Mouse (Mus musculus) megakaryocyte progenitor cell, adult 5-6 weeks (primary cell): ENCODE results near the gene Nfatc3. TPM values are rescaled to one million over a fixed set of nuclear protein-coding genes. Genes with fewer than 3 reads are reported as not detected.

Experiments
- ATAC-seq: replicated peaks from 2 replicates; pipeline ENCODE4 v1.8.0; 2016; ENCODE audit warnings: mild to moderate bottlenecking, moderate TSS enrichment, inconsistent platforms; ENCODE audit not compliant: poor library complexity
- total RNA-seq, 2 experiments: library from RNA; stranded (forward) in 1 of 2; stranded (reverse) in 1 of 2; fragments of 157-497, 149-512 nt in 1 of 2; fragments of 200-1000 nt in 1 of 2; gene quantifications; 2 replicates each; pipeline versions ENCODE4 v1.2.3 to v1.2.4; 2015 to 2017

Nfatc3 gene
- total RNA-seq, 2 experiments from 2014 or later, result 25.2 to 126 TPM

GRCm38 (mm10) chr8:106140769-106141168, 82.1 kb downstream of the Nfatc3 start:
- ATAC-seq, result peak; percentile 91

DNA sequence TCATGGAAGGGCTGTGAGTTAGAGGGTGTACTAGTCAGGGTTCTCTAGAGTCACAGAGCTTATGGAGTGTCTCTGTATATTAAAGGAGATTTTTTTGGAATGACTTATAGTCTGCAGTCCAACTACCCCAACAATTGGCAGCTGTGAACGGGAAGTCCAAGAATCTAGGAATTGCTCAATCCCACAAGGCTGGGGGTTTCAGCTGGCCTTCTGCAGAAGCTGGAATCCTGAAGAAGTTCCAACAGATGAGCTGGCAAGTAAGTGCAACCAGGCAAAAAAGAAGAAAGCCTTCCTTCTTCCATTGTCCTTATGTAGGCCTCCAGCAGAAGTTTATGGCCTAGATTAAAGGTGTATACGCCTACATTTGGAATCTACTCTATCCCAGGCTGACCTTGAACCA, 86.7 kb downstream of the Nfatc3 start:
- no peak for ATAC-seq

DNA sequence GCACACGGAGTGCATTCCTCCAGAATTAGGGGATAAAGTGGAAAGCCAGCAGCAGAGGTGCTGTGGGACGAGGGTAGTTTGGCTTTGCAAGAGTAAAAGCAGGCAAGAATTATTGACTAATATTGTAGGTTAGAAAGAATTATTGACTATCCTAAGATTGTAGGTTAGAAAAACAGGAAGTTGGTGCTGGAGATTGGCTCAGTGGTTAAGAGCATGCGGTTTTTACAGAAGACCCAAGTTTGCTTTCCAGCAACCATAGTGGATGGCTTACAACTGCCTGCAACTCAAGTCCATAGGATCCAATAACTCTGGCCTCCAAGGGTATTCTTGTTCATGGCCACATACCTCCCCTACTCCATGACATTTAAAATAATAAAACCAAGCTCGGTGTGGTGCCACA, 87.4 kb downstream of the Nfatc3 start:
- ATAC-seq, result 0 out of 2 replicates have a peak, but pooled peaks have one; percentile 20

- no peak for ATAC-seq
Measured at GRCm38 (mm10) chr8:106147868-106148565, 89.4 kb downstream of the Nfatc3 start.

DNA sequence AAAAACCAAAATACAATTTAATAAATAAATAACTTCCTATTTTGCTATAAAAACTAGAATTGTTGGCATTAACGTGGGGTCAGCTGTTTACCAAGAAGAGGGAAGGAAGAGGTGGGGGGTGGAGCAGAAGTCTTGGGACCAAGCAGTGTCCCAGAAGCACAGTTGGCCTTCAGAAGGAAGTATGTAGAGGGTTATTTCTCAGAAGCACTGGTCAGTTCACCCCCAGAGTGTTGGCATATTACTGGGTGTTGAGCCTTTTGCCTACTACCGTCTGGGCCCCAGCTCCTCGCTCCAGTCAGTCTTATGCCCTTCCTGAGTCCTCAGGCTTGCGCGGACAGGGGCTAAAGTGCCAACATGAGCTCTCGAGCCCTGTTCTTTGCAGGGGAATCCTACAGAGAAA, 90.4 kb downstream of the Nfatc3 start:
- no peak for ATAC-seq

- peak; percentile 92 for ATAC-seq
Measured at GRCm38 (mm10) chr8:106149801-106150652, 91.4 kb downstream of the Nfatc3 start, which contains the start of gene Pla2g15. TSS of gene Pla2g15 (plus strand) at chr8:106150399.

DNA sequence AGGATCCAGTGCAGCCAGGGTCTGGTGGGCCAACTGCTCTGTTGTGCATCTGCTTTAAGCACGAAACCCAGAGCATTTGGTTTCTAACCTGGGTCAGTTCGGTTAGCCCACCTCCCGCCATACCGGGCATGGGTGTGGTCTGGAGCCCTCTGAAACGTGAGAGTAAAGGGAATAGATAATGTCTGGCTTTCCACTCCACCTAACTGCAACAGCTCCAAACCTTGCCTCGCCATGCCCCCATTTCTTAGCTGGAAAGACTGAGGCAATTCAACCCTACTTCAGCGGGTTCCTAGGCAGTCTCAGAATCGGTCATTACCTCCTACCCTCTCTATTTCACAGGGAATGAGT, 92.0 kb downstream of the Nfatc3 start:
- 0 out of 2 replicates have a peak, but pooled peaks have one; percentile 4 for ATAC-seq

- ATAC-seq, result no peak
Measured at GRCm38 (mm10) chr8:106151041-106151440, 92.4 kb downstream of the Nfatc3 start.

- ATAC-seq, result peak; percentile 29; the same call in 1 of the 2 replicates
Measured at GRCm38 (mm10) chr8:106152876-106153275, 94.2 kb downstream of the Nfatc3 start.

DNA sequence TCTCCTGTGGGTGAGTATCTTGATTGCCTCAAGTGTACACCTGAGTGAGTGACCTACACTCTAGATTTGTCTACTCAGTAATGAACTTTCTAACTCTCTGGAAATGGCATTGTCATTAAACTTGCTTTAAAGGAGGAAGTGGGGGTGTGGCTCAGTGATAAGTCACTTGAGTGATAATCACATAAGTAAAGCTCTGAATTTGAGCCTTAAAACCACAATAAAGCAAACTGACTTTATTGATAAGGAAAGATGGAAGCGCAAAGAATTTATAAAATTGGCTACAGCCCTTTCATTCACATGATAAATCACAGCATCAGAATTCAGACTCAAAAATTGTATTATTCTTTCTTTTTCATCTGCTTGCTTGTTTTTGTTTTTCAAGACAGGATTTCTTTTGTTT, 98.8 kb downstream of the Nfatc3 start:
- peak; percentile 44 for ATAC-seq

DNA sequence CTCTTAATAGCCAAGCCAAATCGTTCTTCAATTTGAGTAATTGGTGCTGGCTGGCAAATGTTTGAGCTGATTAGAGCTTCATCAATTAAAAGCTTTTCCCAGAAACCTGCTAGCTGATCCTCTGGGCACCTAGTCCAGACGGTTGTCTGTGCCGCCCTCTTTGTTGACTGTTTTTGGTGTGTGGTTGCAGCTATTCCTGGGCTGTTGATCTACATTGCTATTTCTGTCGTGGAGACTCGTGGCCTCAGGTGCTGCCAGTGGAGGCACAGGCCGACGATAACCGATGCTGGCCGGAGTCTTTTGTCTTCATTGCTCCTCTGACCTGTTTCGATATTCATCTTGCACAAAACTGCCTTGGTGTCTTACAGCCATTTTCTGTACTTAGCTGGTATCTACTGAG, 99.7 kb downstream of the Nfatc3 start:
- ATAC-seq, result no peak

GRCm38 (mm10) chr8:106159876-106160275, 101.2 kb downstream of the Nfatc3 start:
- ATAC-seq, result no peak

- ATAC-seq, result no peak
Measured at GRCm38 (mm10) chr8:106163251-106163650, 104.6 kb downstream of the Nfatc3 start.

- peak; percentile 65 for ATAC-seq
Measured at GRCm38 (mm10) chr8:106165460-106165859, 106.8 kb downstream of the Nfatc3 start.

GRCm38 (mm10) chr8:106168356-106169016, 109.8 kb downstream of the Nfatc3 start, which contains the start of gene Slc7a6:
TSS of gene Slc7a6 (plus strand) at chr8:106168857.
- ATAC-seq, result peak; percentile 80

- ATAC-seq, result peak; percentile 47
Measured at GRCm38 (mm10) chr8:106169017-106169933, 110.6 kb downstream of the Nfatc3 start.

DNA sequence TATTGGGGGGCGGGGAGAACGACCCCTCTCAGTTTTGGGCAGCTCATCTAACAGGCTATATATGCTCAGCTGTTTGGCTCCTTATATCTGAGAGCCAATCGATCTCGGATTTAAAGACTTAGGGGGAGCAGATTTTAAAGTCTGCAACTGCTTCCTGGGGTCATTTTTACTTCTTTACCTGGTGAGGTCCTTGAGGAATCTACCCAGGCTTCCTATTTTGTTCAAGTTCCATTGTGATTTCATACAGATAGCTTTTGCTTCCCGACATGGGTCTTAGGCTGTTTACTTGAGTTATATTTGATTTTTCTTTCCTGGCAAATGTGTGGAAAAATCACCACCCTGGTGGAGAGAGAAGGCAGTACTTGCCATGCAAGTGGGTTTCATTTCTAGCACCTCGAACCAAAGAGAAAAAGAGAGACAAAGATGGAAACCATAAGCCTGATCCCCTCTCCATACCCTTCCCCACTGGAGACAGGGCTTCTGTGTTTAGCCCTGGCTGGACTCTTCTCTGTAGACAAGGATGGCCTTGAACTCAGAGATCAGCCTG, 111.4 kb downstream of the Nfatc3 start:
- no peak for ATAC-seq

DNA sequence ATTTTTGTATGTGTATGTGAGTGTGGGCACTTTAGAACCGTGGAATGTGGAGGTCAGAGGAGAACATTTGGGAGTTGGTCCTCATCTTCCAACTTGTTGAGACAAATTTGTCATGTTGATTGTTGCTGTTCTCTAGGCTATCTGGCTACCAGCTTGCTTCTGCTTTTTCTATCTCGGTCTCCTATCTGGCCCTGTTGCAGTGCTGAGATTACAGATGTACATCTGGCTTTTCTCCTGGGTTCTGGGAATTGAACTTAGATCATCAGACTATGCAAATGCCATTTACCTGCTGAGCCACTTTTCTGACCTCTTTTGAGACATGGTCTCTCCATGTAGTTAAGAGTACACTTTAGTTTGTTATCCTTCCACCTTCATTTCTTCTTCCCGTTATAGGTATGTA, 114.9 kb downstream of the Nfatc3 start:
- ATAC-seq, result no peak

GRCm38 (mm10) chr8:106176891-106177290, 118.3 kb downstream of the Nfatc3 start:
- no peak for ATAC-seq

DNA sequence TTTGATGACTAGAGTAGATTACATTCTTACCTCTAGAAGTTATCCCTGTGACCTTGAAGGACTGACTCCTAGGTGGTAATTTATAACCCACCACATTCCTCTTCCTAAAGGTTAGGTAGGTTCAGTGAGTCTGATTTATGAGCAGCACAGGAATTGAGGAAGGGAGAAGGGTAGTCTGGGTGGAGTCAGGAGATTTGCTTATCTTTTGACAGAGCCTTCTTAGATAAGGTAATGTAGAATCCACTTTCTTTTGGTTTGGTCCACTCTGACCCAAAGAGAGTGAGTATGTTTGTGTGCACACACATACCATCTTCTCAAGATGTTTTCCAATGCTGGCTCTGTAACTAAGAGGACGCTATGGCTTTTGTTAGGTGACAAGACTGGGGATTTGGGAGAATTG, 119.0 kb downstream of the Nfatc3 start:
- ATAC-seq, result no peak
